Mouse (Mus musculus): ENCODE results near the gene Gca. TPM values are rescaled to one million over a fixed set of nuclear protein-coding genes. Genes with fewer than 3 reads are reported as not detected.
A peak's percentile ranks its signal among the peaks of the same experiment; 100 is the strongest.

Gene Gca
- polyA plus RNA-seq, 1 experiment from 2014 or later, result 3.3 TPM

DNA sequence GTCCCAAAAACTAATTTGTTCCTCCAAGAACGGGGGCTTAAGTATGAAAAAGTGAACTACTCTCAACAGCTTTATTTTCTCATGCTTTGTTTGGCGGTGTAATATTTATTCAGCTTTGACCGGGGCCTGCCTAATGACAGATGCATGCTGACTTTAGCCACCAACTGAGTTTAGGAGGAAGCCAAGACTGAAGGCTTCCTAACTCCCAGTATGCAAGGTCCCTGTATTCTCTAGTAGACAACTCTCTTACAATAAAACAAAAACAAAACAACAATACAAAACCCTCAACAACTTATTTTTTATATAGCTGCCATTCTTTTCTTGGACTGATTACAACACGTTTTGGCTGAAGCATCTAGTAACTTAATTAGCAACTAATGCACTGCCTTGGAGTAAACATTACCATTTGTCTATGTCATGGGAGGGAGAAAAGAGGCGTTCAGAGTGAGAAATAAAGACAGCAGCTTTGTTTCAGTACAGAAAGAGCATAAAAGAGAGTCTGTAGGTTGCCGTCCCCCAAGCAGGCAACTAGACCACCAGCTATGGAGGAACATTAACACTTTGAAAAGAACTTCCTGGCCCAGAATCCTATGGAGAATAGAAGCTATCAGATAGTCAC is 17.3 kb upstream of the Gca start:
- peaks cover 29% of the 10 kb centered on the region for H3K27me3 ChIP-seq
- peak; percentile 46 for ATAC-seq (ENCODE audit: low FRiP score)
- H3K36me3 ChIP-seq, result no peaks in the 10 kb centered on the region
- H3K27ac ChIP-seq, result no peak overlapping the region
- no peaks in the 10 kb centered on the region for H3K9me3 ChIP-seq
- H3K4me2 ChIP-seq, result peak overlapping the region; percentile 75
- no peak overlapping the region for H3K9ac ChIP-seq
- H3K4me3 ChIP-seq, result peak overlapping the region; percentile 46
- 7% methylated on average over 6 of the region's 6 CpGs for WGBS
- peaks cover 25% of the 10 kb centered on the region for H3K4me1 ChIP-seq (replicated peaks)

- WGBS, result 89% methylated on average over 4 of the region's 4 CpGs
- peaks cover 8% of the 10 kb centered on the region; the same call in 1 of the 2 replicates for H3K27me3 ChIP-seq
- no peak overlapping the region for H3K4me3 ChIP-seq
- H3K4me2 ChIP-seq, result no peak overlapping the region
- H3K9me3 ChIP-seq, result no peaks in the 10 kb centered on the region
- no peak overlapping the region for H3K9ac ChIP-seq
- no peaks in the 10 kb centered on the region for H3K36me3 ChIP-seq
- H3K27ac ChIP-seq, result no peak overlapping the region
- H3K4me1 ChIP-seq (replicated peaks), result peaks cover 6% of the 10 kb centered on the region
- no peak for ATAC-seq (ENCODE audit: low FRiP score)
Observed at GRCm38 (mm10) chr2:62651890-62652289, 12.2 kb upstream of the Gca start.

DNA sequence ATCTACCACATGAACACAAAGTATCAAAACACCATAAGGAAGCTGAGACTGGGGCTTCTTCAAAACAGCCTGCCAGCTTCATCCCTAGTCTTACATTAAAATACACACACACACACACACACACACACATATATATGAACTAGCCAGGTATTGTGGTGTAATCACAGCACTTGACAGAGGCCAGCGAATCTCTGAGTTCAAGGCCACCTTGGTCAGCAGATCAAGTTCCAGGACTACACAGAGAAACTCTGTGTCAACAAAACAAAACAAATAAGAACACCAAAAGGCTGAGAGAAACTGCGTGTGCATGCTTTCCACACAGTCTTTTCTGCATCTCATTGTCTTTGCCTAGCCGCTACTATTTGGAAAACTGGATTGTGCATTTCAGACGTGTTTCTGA is 11.6 kb upstream of the Gca start:
- Histone ChIP-seq H3K9me3 (no peaks in the 10 kb centered on the region), H3K4me3 (no peak overlapping the region), H3K36me3 (no peaks in the 10 kb centered on the region), H3K4me2 (no peak overlapping the region), H3K9ac (no peak overlapping the region), H3K4me1 (replicated peaks) (no peaks in the 10 kb centered on the region), H3K27ac (no peak overlapping the region), H3K27me3 (peaks cover 6% of the 10 kb centered on the region; the same call in 1 of the 2 replicates)
- no peak for ATAC-seq (ENCODE audit: low FRiP score)
- 79% methylated on average over 4 of the region's 4 CpGs for WGBS

DNA sequence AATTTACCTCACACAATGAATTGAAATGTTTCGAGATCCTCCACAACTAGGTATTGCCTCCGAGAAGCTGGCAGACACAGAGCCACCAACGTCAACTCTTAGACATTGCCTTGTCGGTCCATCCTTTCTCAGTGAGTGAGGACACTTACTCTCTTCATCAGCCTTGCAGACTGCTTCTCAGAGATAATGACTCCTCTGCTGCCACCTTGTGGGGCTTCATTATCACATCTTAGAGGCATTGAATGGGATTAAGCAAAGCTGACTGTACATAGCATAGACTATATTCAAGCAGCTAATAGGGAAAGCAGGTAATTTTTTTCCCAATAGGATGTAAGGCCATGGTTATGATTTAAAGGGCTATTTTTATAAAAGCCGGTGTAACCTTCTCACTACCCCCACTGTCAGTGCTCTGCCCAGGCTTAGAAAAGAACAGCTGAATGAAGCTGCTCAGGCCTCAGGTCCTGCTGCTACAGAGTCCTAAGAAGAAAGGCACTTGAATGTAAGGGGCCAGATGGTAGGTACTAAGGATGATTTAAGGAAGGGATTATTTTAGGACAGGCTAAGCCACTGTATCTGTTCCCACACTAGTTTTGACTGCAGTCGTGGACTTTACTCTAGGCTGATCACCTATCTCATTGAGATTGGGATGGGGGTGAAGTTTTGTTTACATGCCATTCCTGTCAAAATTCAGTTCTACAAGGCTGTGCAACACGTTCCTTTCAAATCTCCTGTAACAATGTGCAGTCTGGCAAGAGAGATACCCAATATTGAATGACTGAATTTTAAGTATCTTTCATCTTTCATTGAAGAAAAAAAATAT is 9.4 kb upstream of the Gca start:
- no peak overlapping the region for H3K9ac ChIP-seq
- H3K27me3 ChIP-seq, result peaks cover 2% of the 10 kb centered on the region; the same call in 1 of the 2 replicates
- no peaks in the 10 kb centered on the region for H3K4me1 ChIP-seq (replicated peaks)
- H3K27ac ChIP-seq, result no peak overlapping the region
- H3K4me2 ChIP-seq, result no peak overlapping the region
- no peaks in the 10 kb centered on the region for H3K36me3 ChIP-seq
- no peak overlapping the region for H3K4me3 ChIP-seq
- 50% methylated on average over 7 of the region's 7 CpGs for WGBS
- H3K9me3 ChIP-seq, result no peaks in the 10 kb centered on the region
- ATAC-seq (ENCODE audit: low FRiP score), result peak; percentile 90

GRCm38 (mm10) chr2:62656072-62656471 is 8.0 kb upstream of the Gca start:
- H3K27me3 ChIP-seq, result no peaks in the 10 kb centered on the region
- H3K9me3 ChIP-seq, result no peaks in the 10 kb centered on the region
- 76% methylated on average over 1 of the region's 1 CpGs for WGBS
- H3K9ac ChIP-seq, result no peak overlapping the region
- no peaks in the 10 kb centered on the region for H3K36me3 ChIP-seq
- H3K4me2 ChIP-seq, result no peak overlapping the region
- no peak for ATAC-seq (ENCODE audit: low FRiP score)
- H3K4me3 ChIP-seq, result no peak overlapping the region
- no peaks in the 10 kb centered on the region for H3K4me1 ChIP-seq (replicated peaks)
- no peak overlapping the region for H3K27ac ChIP-seq

- WGBS, result 53% methylated on average over 6 of the region's 6 CpGs
- no peaks in the 10 kb centered on the region for H3K9me3 ChIP-seq
- no peaks in the 10 kb centered on the region for H3K36me3 ChIP-seq
- no peak overlapping the region for H3K9ac ChIP-seq
- peaks cover 7% of the 10 kb centered on the region for H3K27me3 ChIP-seq
- no peak for ATAC-seq (ENCODE audit: low FRiP score)
- H3K4me1 ChIP-seq (replicated peaks), result peaks cover 5% of the 10 kb centered on the region; the same call in 1 of the 2 replicates
- H3K27ac ChIP-seq, result no peak overlapping the region
- no peak overlapping the region for H3K4me2 ChIP-seq
- H3K4me3 ChIP-seq, result no peak overlapping the region
Observed at GRCm38 (mm10) chr2:62660565-62660964, 3.5 kb upstream of the Gca start.

DNA sequence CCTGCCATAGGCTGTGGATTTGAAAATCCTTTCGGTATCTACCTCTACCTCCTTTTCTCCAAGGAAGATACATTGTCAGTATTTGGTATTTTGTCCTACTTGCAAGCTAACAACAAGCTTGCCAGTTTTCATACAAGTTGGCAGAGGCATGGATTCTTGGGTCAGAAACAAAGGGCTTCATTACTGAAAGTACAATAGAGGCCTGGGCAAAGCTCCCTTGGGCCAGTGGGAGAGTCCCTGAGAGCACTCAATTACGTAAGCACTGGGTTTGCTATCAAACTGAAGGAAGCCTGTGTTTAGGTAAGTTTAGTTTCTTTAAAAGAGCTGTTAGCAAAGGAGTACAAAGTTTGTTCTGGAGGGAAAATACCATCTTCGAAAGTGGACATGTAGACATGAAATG is 1.5 kb upstream of the Gca start:
- WGBS, result 84% methylated on average over 3 of the region's 3 CpGs

DNA sequence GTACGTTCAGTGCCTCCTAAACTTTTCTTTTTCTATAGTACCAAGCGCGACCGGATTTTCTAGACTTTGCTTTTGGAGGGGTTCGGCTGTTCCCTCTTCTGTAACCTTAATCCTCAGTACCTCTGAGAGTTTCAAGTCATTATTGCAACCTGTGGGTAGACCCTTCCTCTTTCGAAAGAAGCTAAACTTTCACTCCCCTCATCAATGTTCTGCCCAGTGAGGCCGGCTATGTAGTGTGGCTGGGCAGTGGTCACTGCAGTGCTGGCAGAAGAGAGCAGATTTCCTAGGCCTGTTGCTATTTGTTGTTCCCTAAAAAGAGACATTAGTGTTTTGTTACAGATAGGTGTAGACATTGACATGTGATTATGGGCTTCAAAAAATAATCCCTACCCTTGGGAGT is 754 bp downstream of the Gca start:
- WGBS, result 63% methylated on average over 7 of the region's 7 CpGs
- no peak overlapping the region for H3K27ac ChIP-seq
- peak overlapping the region; percentile 93 for H3K4me2 ChIP-seq
- H3K36me3 ChIP-seq, result no peaks in the 10 kb centered on the region
- peaks cover 5% of the 10 kb centered on the region; the same call in 1 of the 2 replicates for H3K4me1 ChIP-seq (replicated peaks)
- H3K9me3 ChIP-seq, result no peaks in the 10 kb centered on the region
- H3K27me3 ChIP-seq, result peaks cover 8% of the 10 kb centered on the region
- peak overlapping the region; percentile 65 for H3K4me3 ChIP-seq
- ATAC-seq (ENCODE audit: low FRiP score), result no peak
- no peak overlapping the region for H3K9ac ChIP-seq

More for the DNA sequence above, 1.5 kb upstream of the Gca start:
- no peak for ATAC-seq (ENCODE audit: low FRiP score)
- Histone ChIP-seq H3K4me3 (no peak overlapping the region), H3K4me2 (no peak overlapping the region), H3K9ac (no peak overlapping the region), H3K36me3 (no peaks in the 10 kb centered on the region), H3K4me1 (replicated peaks) (peaks cover 5% of the 10 kb centered on the region; the same call in 1 of the 2 replicates), H3K27me3 (peaks cover 8% of the 10 kb centered on the region), H3K9me3 (no peaks in the 10 kb centered on the region), H3K27ac (no peak overlapping the region)

GRCm38 (mm10) chr2:62665536-62665935 is 1.5 kb downstream of the Gca start:
- WGBS, result 42% methylated on average over 1 of the region's 1 CpGs
- Histone ChIP-seq H3K27me3 (peaks cover 8% of the 10 kb centered on the region), H3K4me1 (replicated peaks) (peaks cover 5% of the 10 kb centered on the region; the same call in 1 of the 2 replicates), H3K4me2 (no peak overlapping the region), H3K27ac (no peak overlapping the region), H3K4me3 (no peak overlapping the region), H3K9ac (no peak overlapping the region), H3K9me3 (no peaks in the 10 kb centered on the region), H3K36me3 (no peaks in the 10 kb centered on the region)
- ATAC-seq (ENCODE audit: low FRiP score), result no peak

- no peak for ATAC-seq (ENCODE audit: low FRiP score)
- 49% methylated on average over 3 of the region's 3 CpGs for WGBS
- H3K27me3 ChIP-seq, result peaks cover 6% of the 10 kb centered on the region
- no peaks in the 10 kb centered on the region for H3K4me1 ChIP-seq (replicated peaks)
- H3K9me3 ChIP-seq, result no peaks in the 10 kb centered on the region
- no peak overlapping the region for H3K4me3 ChIP-seq
- H3K9ac ChIP-seq, result no peak overlapping the region
- no peak overlapping the region for H3K27ac ChIP-seq
- no peaks in the 10 kb centered on the region for H3K36me3 ChIP-seq
- no peak overlapping the region for H3K4me2 ChIP-seq
Observed at GRCm38 (mm10) chr2:62669848-62670247, 5.8 kb downstream of the Gca start.

DNA sequence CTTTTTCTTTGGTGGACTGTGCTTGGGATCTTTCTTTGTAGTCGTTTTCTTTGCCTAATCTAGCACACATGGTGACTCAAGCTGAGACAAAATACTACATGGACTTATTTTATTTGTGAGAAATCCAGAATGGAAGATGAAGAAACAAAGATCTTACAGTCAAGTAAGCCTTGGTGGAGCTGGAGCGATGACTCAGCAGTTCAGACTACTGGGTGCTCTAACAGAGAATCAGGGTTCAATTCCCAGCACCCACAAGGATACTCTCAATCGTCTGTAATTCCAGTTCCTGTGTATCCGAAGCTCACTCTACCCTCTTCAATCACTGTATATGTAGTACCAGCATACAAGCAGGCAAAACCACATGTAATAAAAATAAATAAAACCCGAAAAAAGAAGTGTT is 6.2 kb downstream of the Gca start:
- ATAC-seq (ENCODE audit: low FRiP score), result no peak
- H3K9me3 ChIP-seq, result no peaks in the 10 kb centered on the region
- 0 out of 2 replicates have a peak, but pooled peaks cover 3% of the 10 kb centered on the region for H3K27me3 ChIP-seq
- H3K27ac ChIP-seq, result no peak overlapping the region
- no peaks in the 10 kb centered on the region for H3K4me1 ChIP-seq (replicated peaks)
- H3K9ac ChIP-seq, result no peak overlapping the region
- no peak overlapping the region for H3K4me2 ChIP-seq
- H3K4me3 ChIP-seq, result no peak overlapping the region
- no peaks in the 10 kb centered on the region for H3K36me3 ChIP-seq
- 85% methylated on average over 5 of the region's 5 CpGs for WGBS

DNA sequence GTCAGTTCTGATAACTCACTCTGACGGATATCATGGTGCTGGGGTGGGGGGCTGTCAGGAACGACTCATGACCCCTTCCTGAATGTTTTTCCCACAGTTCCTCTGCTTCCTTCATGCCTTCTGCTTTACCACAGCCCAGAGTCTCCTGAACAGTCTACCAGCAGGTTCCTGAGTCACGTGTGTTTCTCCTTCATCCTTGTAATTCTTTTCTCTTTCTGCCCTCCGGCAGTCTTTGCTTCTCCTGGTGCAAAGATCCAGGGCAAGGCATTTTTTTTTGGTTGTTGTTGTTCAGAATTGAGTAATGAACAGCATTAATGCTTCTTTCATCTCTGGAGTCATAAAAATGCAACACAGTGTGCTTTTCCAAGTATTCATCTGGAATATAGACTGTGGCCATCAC is 6.7 kb downstream of the Gca start:
- H3K4me3 ChIP-seq, result no peak overlapping the region
- WGBS, result 84% methylated on average over 4 of the region's 4 CpGs
- no peak for ATAC-seq (ENCODE audit: low FRiP score)
- no peaks in the 10 kb centered on the region for H3K4me1 ChIP-seq (replicated peaks)
- no peaks in the 10 kb centered on the region for H3K36me3 ChIP-seq
- no peak overlapping the region for H3K4me2 ChIP-seq
- H3K27me3 ChIP-seq, result no peaks in the 10 kb centered on the region
- no peaks in the 10 kb centered on the region for H3K9me3 ChIP-seq
- no peak overlapping the region for H3K9ac ChIP-seq
- H3K27ac ChIP-seq, result no peak overlapping the region

DNA sequence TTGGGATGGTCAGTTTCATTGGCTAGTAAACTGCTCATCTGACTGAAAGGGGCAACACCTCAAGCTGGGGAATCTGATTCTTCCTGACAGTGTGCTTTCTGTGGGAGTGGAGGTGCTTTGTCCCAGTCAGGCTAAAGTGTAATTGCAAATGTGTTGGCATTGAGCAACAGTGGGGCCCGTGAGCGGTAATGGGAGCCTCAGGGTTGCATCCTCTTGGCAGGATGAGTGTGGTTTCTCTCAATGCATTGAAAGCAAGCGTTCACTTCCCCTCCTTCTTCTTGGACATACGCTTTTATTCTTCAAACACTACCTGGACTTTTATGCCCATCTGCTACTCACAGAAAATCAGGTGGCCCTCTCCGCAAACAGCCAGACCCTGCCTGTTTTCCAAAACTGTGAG is 8.7 kb downstream of the Gca start:
- Histone ChIP-seq H3K4me1 (replicated peaks) (no peaks in the 10 kb centered on the region), H3K36me3 (no peaks in the 10 kb centered on the region), H3K27me3 (no peaks in the 10 kb centered on the region), H3K9me3 (no peaks in the 10 kb centered on the region), H3K9ac (no peak overlapping the region), H3K4me3 (no peak overlapping the region), H3K27ac (no peak overlapping the region), H3K4me2 (no peak overlapping the region)
- ATAC-seq (ENCODE audit: low FRiP score), result no peak
- 95% methylated on average over 5 of the region's 5 CpGs for WGBS
